Mouse (Mus musculus): ENCODE measurements around the gene Epas1. TPM values are rescaled to one million over a fixed set of nuclear protein-coding genes. Genes with fewer than 3 reads are reported as not detected.

Gene Epas1
- 0.16 to 0.32 TPM (median 0.24 TPM) in 3 of 4 replicates, not detected in the other for total RNA-seq (2023)

GRCm38 (mm10) chr17:86753130-86753821 lies at the start of gene Epas1:
TSS of gene Epas1 (plus strand) at chr17:86753700.

Other genes starting within 250 kb of the Epas1 start
- not detected in 4 replicates for gene Gm10309, start 248.5 kb upstream of the Epas1 start, total RNA-seq (2023)
- gene Tmem247, start 163.6 kb downstream of the Epas1 start, total RNA-seq (2023): not detected in 4 replicates
- gene Atp6v1e2, start 194.2 kb downstream of the Epas1 start, total RNA-seq (2023): not detected in 4 replicates
- 47.0 to 65.7 TPM (median 58.8 TPM) in 4 replicates for gene Rhoq, start 209.4 kb downstream of the Epas1 start, total RNA-seq (2023)